In the genomic region with DNA sequence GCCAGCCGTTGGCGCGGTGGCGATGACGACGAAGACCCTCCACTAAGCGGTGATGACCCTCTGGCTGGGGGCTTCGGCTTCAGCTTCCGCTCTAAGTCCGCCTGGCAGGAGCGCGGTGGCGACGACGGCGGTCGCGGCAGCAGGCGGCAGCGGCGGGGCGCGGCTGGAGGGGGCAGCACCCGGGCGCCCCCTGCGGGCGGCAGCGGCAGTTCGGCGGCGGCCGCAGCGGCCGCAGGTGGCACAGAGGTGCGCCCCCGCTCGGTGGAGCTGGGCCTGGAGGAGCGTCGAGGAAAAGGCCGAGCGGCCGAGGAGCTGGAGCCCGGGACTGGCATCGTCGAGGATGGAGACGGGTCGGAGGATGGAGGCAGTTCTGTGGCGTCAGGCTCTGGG, we compare ENCODE assay signal across 8 mouse cellular contexts. TPM values are rescaled to one million over a fixed set of nuclear protein-coding genes. Genes with fewer than 3 reads are reported as not detected.
DNase-seq lines count a peak whose midpoint lies in the region; ATAC-seq and TF ChIP-seq lines count a peak whose summit lies in the region.

No protein-coding gene starts in this region.

- peaks cover 21% of the 10 kb centered on the region for H3K4me1 ChIP-seq in heart, embryonic 11.5 days (ENCODE audit: control insufficient read depth, insufficient read depth, low read length)
- H3K4me1 ChIP-seq in kidney, embryonic 15.5 days = peaks cover 36% of the 10 kb centered on the region
- H3K4me1 ChIP-seq in lung, embryonic 14.5 days (ENCODE audit: insufficient read depth) = 0 out of 2 replicates have a peak, but pooled peaks cover 2% of the 10 kb centered on the region
- H3K4me1 ChIP-seq in olfactory bulb, adult 2 months (ENCODE audit: control insufficient read depth, insufficient read depth, low read length) = peaks cover 30% of the 10 kb centered on the region

- H3K9ac ChIP-seq in heart, embryonic 11.5 days (ENCODE audit: low read depth, low read length) = peak overlapping the region; percentile 81
- no peak overlapping the region for H3K9ac ChIP-seq in kidney, embryonic 15.5 days
- peak overlapping the region; percentile 65; the same call in 1 of the 2 replicates for H3K9ac ChIP-seq in lung, embryonic 14.5 days

- H3K9me3 ChIP-seq in heart, embryonic 11.5 days (replicated peaks; ENCODE audit: control insufficient read depth, low read length) = no peaks in the 10 kb centered on the region
- no peaks in the 10 kb centered on the region for H3K9me3 ChIP-seq in kidney, embryonic 15.5 days (replicated peaks)
- H3K9me3 ChIP-seq in lung, embryonic 14.5 days (ENCODE audit: low read depth, low read length) = no peaks in the 10 kb centered on the region

- H3K36me3 ChIP-seq in heart, embryonic 11.5 days (ENCODE audit: control insufficient read depth, insufficient read depth, low read length) = no peaks in the 10 kb centered on the region
- H3K36me3 ChIP-seq in kidney, embryonic 15.5 days = no peaks in the 10 kb centered on the region
- no peaks in the 10 kb centered on the region for H3K36me3 ChIP-seq in lung, embryonic 14.5 days (ENCODE audit: insufficient read depth)

- H3K27ac ChIP-seq in heart, embryonic 11.5 days (ENCODE audit: low read depth, low read length) = peak overlapping the region; percentile 84
- no peak overlapping the region for H3K27ac ChIP-seq in kidney, embryonic 15.5 days
- peak overlapping the region; percentile 69; the same call in 1 of the 2 replicates for H3K27ac ChIP-seq in lung, embryonic 14.5 days (ENCODE audit: low read depth)
- no peak overlapping the region for H3K27ac ChIP-seq in olfactory bulb, adult 2 months (ENCODE audit: insufficient read depth, low read depth, low read length)

- no peak for ATAC-seq in heart, embryonic 11.5 days (replicated peaks; ENCODE audit: insufficient number of reproducible peaks, low FRiP score, low TSS enrichment)
- no peak for ATAC-seq in kidney, embryonic 15.5 days (replicated peaks; ENCODE audit: low FRiP score)
- ATAC-seq in lung, embryonic 14.5 days (ENCODE audit: insufficient read depth) = no peak

- DNase-seq in lung, adult 18-20 months = peak; percentile 34 to 43
- DNase-seq in lung, postnatal 25 days (ENCODE audit: low spot score) = no peak
- DNase-seq in embryo, embryonic 10 days (ENCODE audit: low spot score) = peak; percentile 62
- peak; percentile 73 for DNase-seq in lung, embryonic 14.5 days
- peak; percentile 15 to 36 for DNase-seq in urinary bladder, postnatal 36 days (ENCODE audit: low spot score in 2 of 2)

- no peak for TF ChIP-seq POLR2A in olfactory bulb, adult 2 months (IDR thresholded peaks at IDR 0.05; ENCODE audit: insufficient read depth, low read depth, low read length)

- H3K4me3 ChIP-seq in heart, embryonic 11.5 days (ENCODE audit: low read depth, low read length) = peak overlapping the region; percentile 75
- H3K4me3 ChIP-seq in kidney, embryonic 15.5 days (replicated peaks) = peak overlapping the region; percentile 69
- peak overlapping the region; percentile 65 for H3K4me3 ChIP-seq in lung, embryonic 14.5 days (ENCODE audit: low read depth, low read length)
- peak overlapping the region; percentile 81 for H3K4me3 ChIP-seq in olfactory bulb, adult 2 months (ENCODE audit: insufficient read depth, low read depth, low read length)

- peaks cover 58% of the 10 kb centered on the region for H3K27me3 ChIP-seq in heart, embryonic 11.5 days (ENCODE audit: control insufficient read depth, insufficient read depth, low read length)
- H3K27me3 ChIP-seq in kidney, embryonic 15.5 days = peaks cover 90% of the 10 kb centered on the region
- peaks cover 54% of the 10 kb centered on the region for H3K27me3 ChIP-seq in lung, embryonic 14.5 days (ENCODE audit: insufficient read depth, low read length)

- WGBS in heart, embryonic 11.5 days (ENCODE audit: insufficient replicate concordance) = 2% methylated on average over 43 of the region's 48 CpGs
- 4% methylated on average over 48 of the region's 48 CpGs for WGBS in kidney, embryonic 15.5 days
- WGBS in lung, embryonic 14.5 days = 2% methylated on average over 48 of the region's 48 CpGs
- 4% methylated on average over 48 of the region's 48 CpGs for WGBS in olfactory bulb, adult 2 months

- TF ChIP-seq CTCF in lung, embryonic 14.5 days (IDR thresholded peaks at IDR 0.05; ENCODE audit: low read depth) = peak; percentile 35
- peak; percentile 76 for TF ChIP-seq CTCF in olfactory bulb, adult 2 months (IDR thresholded peaks at IDR 0.05; ENCODE audit: insufficient read depth, low read depth, low read length)

- peak overlapping the region; percentile 85 for H3K4me2 ChIP-seq in heart, embryonic 11.5 days
- peak overlapping the region; percentile 99 for H3K4me2 ChIP-seq in kidney, embryonic 15.5 days
- peak overlapping the region; percentile 96 for H3K4me2 ChIP-seq in lung, embryonic 14.5 days

RNA-seq across cellular contexts. Expression of a gene that starts 1.6 kb away (rescaled TPM):
- polyA plus RNA-seq in heart, embryonic 11.5 days (2014; fragmentation: Nextera tagmentation; extraction: Ambion mirVana) = 5.6 and 6.0 TPM in 2 replicates
- 0.66 and 0.87 TPM in 2 replicates for polyA plus RNA-seq in kidney, embryonic 15.5 days (2015; fragmentation: Nextera tagmentation; extraction: Ambion mirVana)
- 1.8 and 1.9 TPM in 2 replicates for polyA plus RNA-seq in lung, embryonic 14.5 days (2014; fragmentation: Nextera tagmentation; extraction: Ambion mirVana)
- polyA plus RNA-seq in olfactory bulb, adult 2 months (2012; ENCODE audit: insufficient read depth, insufficient read length, low replicate concordance, missing spikeins) = not detected in 2 replicates

Comparison
In these comparisons a context has a peak if more than half of its experiments do, and no peak if none do; other contexts are left out.
1. H3K27ac ChIP-seq: peak in heart, embryonic 11.5 days (single experiment) and lung, embryonic 14.5 days (single experiment); none in kidney, embryonic 15.5 days (single experiment) and olfactory bulb, adult 2 months (single experiment).
2. Peak in every context shown above with its lines, with median percentiles within 50 percentile points of each other: H3K4me2 ChIP-seq and H3K4me3 ChIP-seq.